Mouse (Mus musculus) MEL (cell line): ENCODE data around the gene Ccdc82. TPM values are rescaled to one million over a fixed set of nuclear protein-coding genes. Genes with fewer than 3 reads are reported as not detected.
A peak's percentile ranks its signal among the peaks of the same experiment; 100 is the strongest.

Experiments
- DNase-seq: peaks from one replicate; pipeline ENCODE4 v3.0.0; 2011; ENCODE audit warnings: low read depth, low spot score
- H3K27ac ChIP-seq: 2 replicates; pipeline ENCODE4 v1.5.1; 2012; ENCODE audit warnings: low read depth, mild to moderate bottlenecking, control low read depth, low read length, moderate library complexity; ENCODE audit not compliant: control insufficient read depth
- H3K27me3 ChIP-seq, 2 experiments: fragments of 150-350 bp in 1 of 2; sonication (generic) in 1 of 2; 2 replicates each; pipeline ENCODE4 v1.6.1; 2012; ENCODE audit warnings: low read length in 2 of 2, mild to moderate bottlenecking in 2 of 2, improper control_type of control experiment in 1 of 2, moderate library complexity in 1 of 2; ENCODE audit not compliant: insufficient read depth in 2 of 2, control insufficient read depth in 1 of 2
- H3K36me3 ChIP-seq, 2 experiments: 2 replicates each; pipeline ENCODE4 v1.6.1; 2012 to 2014; ENCODE audit warnings: low read length in 2 of 2, improper control_type of control experiment in 1 of 2, inconsistent platforms in 1 of 2, mild to moderate bottlenecking in 1 of 2; ENCODE audit not compliant: insufficient read depth in 2 of 2, control insufficient read depth in 1 of 2
- H3K4me1 ChIP-seq, 2 experiments: fragments of 150-350 bp in 1 of 2; sonication (generic) in 1 of 2; 2 replicates each; pipeline ENCODE4 v1.6.1; 2012; ENCODE audit warnings: low read length in 2 of 2, improper control_type of control experiment in 1 of 2, mild to moderate bottlenecking in 1 of 2; ENCODE audit not compliant: insufficient read depth in 2 of 2, control insufficient read depth in 1 of 2
- H3K4me3 ChIP-seq, 2 experiments: fragments of 150-350 bp in 1 of 2; sonication (generic) in 1 of 2; 2 replicates each; pipeline ENCODE4 v1.5.1; 2012; ENCODE audit warnings: low read depth in 2 of 2, low read length in 2 of 2, mild to moderate bottlenecking in 2 of 2, moderate library complexity in 2 of 2, control low read depth in 1 of 2, improper control_type of control experiment in 1 of 2; ENCODE audit not compliant: control insufficient read depth in 1 of 2, insufficient read depth in 1 of 2
- H3K79me2 ChIP-seq: 2 replicates; pipeline ENCODE4 v1.6.1; 2012; ENCODE audit warnings: mild to moderate bottlenecking, low read length, moderate library complexity; ENCODE audit not compliant: control insufficient read depth, poor library complexity, insufficient read depth
- H3K9ac ChIP-seq: 2 replicates; pipeline ENCODE4 v1.6.1; 2012; ENCODE audit warnings: low read depth, mild to moderate bottlenecking, control low read depth, low read length, moderate library complexity; ENCODE audit not compliant: control insufficient read depth, poor library complexity, severe bottlenecking
- H3K9me3 ChIP-seq: fragments of 150-350 bp; sonication (generic); replicated peaks from 2 replicates; pipeline ENCODE4 v1.6.1; 2012; ENCODE audit warnings: mild to moderate bottlenecking, low read length, improper control_type of control experiment, moderate library complexity; ENCODE audit not compliant: insufficient read depth
- BHLHE40 ChIP-seq: IDR thresholded peaks from 2 replicates; pipeline ENCODE4 v1.6.1; 2012; ENCODE audit warnings: low read depth, mild to moderate bottlenecking, inconsistent platforms, low read length, improper control_type of control experiment, borderline replicate concordance
- CHD1 ChIP-seq: IDR thresholded peaks from 2 replicates; pipeline ENCODE4 v1.6.1; 2012; ENCODE audit warnings: low read depth, mild to moderate bottlenecking, inconsistent platforms, low read length, improper control_type of control experiment
- CHD2 ChIP-seq: IDR thresholded peaks from 2 replicates; pipeline ENCODE4 v1.6.1; 2011; ENCODE audit warnings: low read length, improper control_type of control experiment
- CTCF ChIP-seq, 3 experiments: IDR thresholded peaks in 2 of 3; conservative IDR thresholded peaks in 1 of 3; 2 replicates each; pipeline ENCODE4 v1.5.1; 2011 to 2012; ENCODE audit warnings: low read length in 3 of 3, low read depth in 2 of 3, mild to moderate bottlenecking in 2 of 3, improper control_type of control experiment in 1 of 3, inconsistent platforms in 1 of 3, mixed read lengths in 1 of 3, moderate library complexity in 1 of 3; ENCODE audit not compliant: control insufficient read depth in 1 of 3, insufficient read depth in 1 of 3, poor library complexity in 1 of 3, severe bottlenecking in 1 of 3
- E2F4 ChIP-seq: IDR thresholded peaks from 2 replicates; pipeline ENCODE4 v1.6.1; 2011; ENCODE audit warnings: low read depth, low read length, improper control_type of control experiment, borderline replicate concordance
- ELF1 ChIP-seq: IDR thresholded peaks from 2 replicates; pipeline ENCODE4 v1.6.1; 2014; ENCODE audit warnings: low read depth, mild to moderate bottlenecking, inconsistent platforms, low read length, improper control_type of control experiment, moderate library complexity
- ETS1 ChIP-seq: IDR thresholded peaks from 2 replicates; pipeline ENCODE4 v1.6.1; 2012; ENCODE audit warnings: low read depth, mild to moderate bottlenecking, inconsistent platforms, low read length, improper control_type of control experiment, moderate library complexity
- GABPA ChIP-seq: IDR thresholded peaks from 2 replicates; pipeline ENCODE4 v1.6.1; 2012; ENCODE audit warnings: low read depth, mild to moderate bottlenecking, inconsistent platforms, low read length, improper control_type of control experiment, moderate library complexity
- GATA1 ChIP-seq: IDR thresholded peaks from 2 replicates; pipeline ENCODE4 v1.6.1; 2011; ENCODE audit warnings: low read depth, low read length, improper control_type of control experiment
- HCFC1 ChIP-seq: IDR thresholded peaks from 2 replicates; pipeline ENCODE4 v1.6.1; 2012; ENCODE audit warnings: low read depth, mild to moderate bottlenecking, inconsistent platforms, low read length, improper control_type of control experiment, moderate library complexity
- JUND ChIP-seq: IDR thresholded peaks from 2 replicates; pipeline ENCODE4 v1.6.1; 2011; ENCODE audit warnings: low read depth, mild to moderate bottlenecking, improper control_type of control experiment, low read length
- KAT2A ChIP-seq: conservative IDR thresholded peaks from 2 replicates; pipeline ENCODE4 v1.6.1; 2012; ENCODE audit warnings: low read depth, low read length, improper control_type of control experiment, inconsistent platforms
- MAFK ChIP-seq: IDR thresholded peaks from 2 replicates; pipeline ENCODE4 v1.6.1; 2011; ENCODE audit warnings: low read depth, mild to moderate bottlenecking, low read length, improper control_type of control experiment, borderline replicate concordance
- MAX ChIP-seq: IDR thresholded peaks from 2 replicates; pipeline ENCODE4 v1.6.1; 2011; ENCODE audit warnings: low read length, improper control_type of control experiment
- MAZ ChIP-seq: IDR thresholded peaks from 2 replicates; pipeline ENCODE4 v1.6.1; 2012; ENCODE audit warnings: low read depth, mild to moderate bottlenecking, inconsistent platforms, low read length, improper control_type of control experiment
- MEF2A ChIP-seq: IDR thresholded peaks from 2 replicates; pipeline ENCODE4 v1.6.1; 2014; ENCODE audit warnings: low read depth, mild to moderate bottlenecking, inconsistent platforms, low read length, improper control_type of control experiment; ENCODE audit not compliant: poor library complexity, insufficient replicate concordance, severe bottlenecking; ENCODE audit errors: extremely low read depth
- MXI1 ChIP-seq: IDR thresholded peaks from 2 replicates; pipeline ENCODE4 v1.6.1; 2011; ENCODE audit warnings: mild to moderate bottlenecking, low read depth, low read length, improper control_type of control experiment
- MYB ChIP-seq: IDR thresholded peaks from 2 replicates; pipeline ENCODE4 v1.6.1; 2011; ENCODE audit warnings: mild to moderate bottlenecking, low read depth, low read length, improper control_type of control experiment
- MYC ChIP-seq: IDR thresholded peaks from 2 replicates; pipeline ENCODE4 v1.6.1; 2011; ENCODE audit warnings: low read depth, mild to moderate bottlenecking, low read length, improper control_type of control experiment, moderate library complexity
- NRF1 ChIP-seq: IDR thresholded peaks from 2 replicates; pipeline ENCODE4 v1.6.1; 2014; ENCODE audit warnings: low read depth, mild to moderate bottlenecking, inconsistent platforms, low read length, improper control_type of control experiment, moderate library complexity; ENCODE audit not compliant: poor library complexity, insufficient read depth, severe bottlenecking
- POLR2A ChIP-seq, 2 experiments: IDR thresholded peaks; 2 replicates each; pipeline ENCODE4 v1.6.1; 2011 to 2012; ENCODE audit warnings: low read length in 2 of 2, mild to moderate bottlenecking in 2 of 2, control low read depth in 1 of 2, improper control_type of control experiment in 1 of 2, low read depth in 1 of 2, moderate library complexity in 1 of 2; ENCODE audit not compliant: control insufficient read depth in 1 of 2, insufficient read depth in 1 of 2, poor library complexity in 1 of 2
- POLR2AphosphoS2 ChIP-seq: IDR thresholded peaks from 2 replicates; pipeline ENCODE4 v1.6.1; 2011; ENCODE audit warnings: low read length, improper control_type of control experiment
- POLR2AphosphoS5 ChIP-seq: IDR thresholded peaks from 2 replicates; pipeline ENCODE4 v1.6.1; 2012; ENCODE audit warnings: low read depth, borderline replicate concordance, mild to moderate bottlenecking, inconsistent platforms, low read length, moderate library complexity, mixed read lengths
- RAD21 ChIP-seq: IDR thresholded peaks from 2 replicates; pipeline ENCODE4 v1.6.1; 2011; ENCODE audit warnings: mild to moderate bottlenecking, low read depth, low read length, improper control_type of control experiment
- RCOR1 ChIP-seq: IDR thresholded peaks from 2 replicates; pipeline ENCODE4 v1.6.1; 2012; ENCODE audit warnings: low read depth, mild to moderate bottlenecking, inconsistent platforms, low read length, improper control_type of control experiment
- SIN3A ChIP-seq: IDR thresholded peaks from 2 replicates; pipeline ENCODE4 v1.6.1; 2012; ENCODE audit warnings: low read length, improper control_type of control experiment, inconsistent platforms
- SMC3 ChIP-seq: IDR thresholded peaks from 2 replicates; pipeline ENCODE4 v1.6.1; 2011; ENCODE audit warnings: low read depth, low read length, improper control_type of control experiment
- TAL1 ChIP-seq: IDR thresholded peaks from 2 replicates; pipeline ENCODE4 v1.6.1; 2012; ENCODE audit warnings: mild to moderate bottlenecking, inconsistent platforms, low read length, moderate library complexity, mixed read lengths
- TBP ChIP-seq: IDR thresholded peaks from 2 replicates; pipeline ENCODE4 v1.8.0; 2011; ENCODE audit warnings: low read depth, low read length, improper control_type of control experiment
- TCF12 ChIP-seq: IDR thresholded peaks from 2 replicates; pipeline ENCODE4 v1.6.1; 2014; ENCODE audit warnings: low read depth, mild to moderate bottlenecking, inconsistent platforms, low read length, improper control_type of control experiment, moderate library complexity
- UBTF ChIP-seq: IDR thresholded peaks from 2 replicates; pipeline ENCODE4 v1.6.1; 2012; ENCODE audit warnings: low read depth, mild to moderate bottlenecking, inconsistent platforms, low read length, improper control_type of control experiment, moderate library complexity, borderline replicate concordance; ENCODE audit not compliant: insufficient read depth
- USF1 ChIP-seq: IDR thresholded peaks from 2 replicates; pipeline ENCODE4 v1.6.1; 2014; ENCODE audit warnings: low read depth, mild to moderate bottlenecking, inconsistent platforms, low read length, improper control_type of control experiment, moderate library complexity
- USF2 ChIP-seq, 2 experiments: IDR thresholded peaks; 2 replicates each; pipeline ENCODE4 v1.6.1; 2011 to 2012; ENCODE audit warnings: improper control_type of control experiment in 2 of 2, low read length in 2 of 2, borderline replicate concordance in 1 of 2, inconsistent platforms in 1 of 2, low read depth in 1 of 2, mild to moderate bottlenecking in 1 of 2; ENCODE audit not compliant: insufficient read depth in 1 of 2
- ZC3H11A ChIP-seq: IDR thresholded peaks from 2 replicates; pipeline ENCODE4 v1.6.1; 2012; ENCODE audit warnings: low read depth, mild to moderate bottlenecking, inconsistent platforms, low read length, improper control_type of control experiment
- ZKSCAN1 ChIP-seq: IDR thresholded peaks from 2 replicates; pipeline ENCODE4 v1.6.1; 2012; ENCODE audit warnings: low read depth, mild to moderate bottlenecking, inconsistent platforms, low read length, improper control_type of control experiment, moderate library complexity
- ZMIZ1 ChIP-seq: IDR thresholded peaks from 2 replicates; pipeline ENCODE4 v1.6.1; 2012; ENCODE audit warnings: low read depth, mild to moderate bottlenecking, inconsistent platforms, low read length, improper control_type of control experiment, moderate library complexity
- ZNF384 ChIP-seq: IDR thresholded peaks from 2 replicates; pipeline ENCODE4 v1.6.1; 2012; ENCODE audit warnings: low read depth, mild to moderate bottlenecking, inconsistent platforms, low read length, improper control_type of control experiment
- polyA plus RNA-seq, 2 experiments: library from polyadenylated mRNA; stranded (reverse) in 1 of 2; unstranded in 1 of 2; fragments of >175 nt in 1 of 2; fragments of >200 nt in 1 of 2; gene quantifications; 2 replicates each; pipeline versions ENCODE4 v1.2.1 to v1.2.4; 2012; ENCODE audit warnings: low replicate concordance in 2 of 2, low read depth in 1 of 2; ENCODE audit not compliant: insufficient read length in 2 of 2, insufficient read depth in 1 of 2, missing spikeins in 1 of 2
- total RNA-seq: library from RNA; depleted of rRNA; stranded (reverse); fragments of 300-350 nt; gene quantifications from 2 replicates; pipeline ENCODE4 v1.2.3, GENCODE M21; 2012

Gene Ccdc82
- total and polyA plus RNA-seq, 3 experiments, result 8.4 to 79.8 (median 15.0) TPM

GRCm38 (mm10) chr9:13245481-13245880, 1.3 kb upstream of the Ccdc82 start, which contains the start of gene Jrkl:
TSS of gene Jrkl (minus strand) at chr9:13245829.
- Histone ChIP-seq H3K4me1 (peaks cover 10 to 13% of the 10 kb centered on the region in 2 experiments), H3K79me2 (peaks cover 1% of the 10 kb centered on the region), H3K9me3 (no peaks in the 10 kb centered on the region), H3K36me3 (peaks cover 0 to 24% of the 10 kb centered on the region in 2 experiments; a peak in 2 of 4 replicates), H3K27ac (peak within 1 kb of the TSS; percentile 73), H3K27me3 (no peaks in the 10 kb centered on the region), H3K4me3 (peak within 1 kb of the TSS; percentile 74 to 86), H3K9ac (peak within 1 kb of the TSS; percentile 75)
- DNase-seq, result peak; percentile 93
- no peak for TF ChIP-seq CHD2
- TF ChIP-seq ZMIZ1, result no peak
- peak; percentile 43; the same call in 1 of the 2 replicates for TF ChIP-seq MXI1
- TF ChIP-seq ZNF384, result no peak
- 0 out of 2 replicates have a peak, but pooled peaks have one; percentile 1 for TF ChIP-seq ZC3H11A
- TF ChIP-seq MEF2A, result no peak
- no peak for TF ChIP-seq JUND
- no peak for TF ChIP-seq POLR2AphosphoS2
- no peak for TF ChIP-seq KAT2A
- TF ChIP-seq CTCF (IDR thresholded peaks at IDR 0.05 in 2 of 3, conservative IDR thresholded peaks at IDR 0.05 in 1 of 3; ENCODE audit: control insufficient read depth in 1 of 3, insufficient read depth in 1 of 3, low read depth in 2 of 3, low read length in 3 of 3, poor library complexity in 1 of 3, severe bottlenecking in 1 of 3), result no peak
- no peak for TF ChIP-seq MYB
- no peak for TF ChIP-seq MYC
- peak; percentile 20; the same call in 1 of the 2 replicates for TF ChIP-seq TAL1
- no peak for TF ChIP-seq E2F4
- 0 out of 2 replicates have a peak, but pooled peaks have one; percentile 9 for TF ChIP-seq TCF12
- no peak for TF ChIP-seq MAX
- no peak for TF ChIP-seq USF1
- TF ChIP-seq ELF1, result peak; percentile 9; the same call in 1 of the 2 replicates
- no peak for TF ChIP-seq UBTF
- TF ChIP-seq GATA1, result peak; percentile 47; the same call in 1 of the 2 replicates
- no peak; the same call in 1 of the 2 replicates for TF ChIP-seq RAD21
- no peak for TF ChIP-seq TBP
- TF ChIP-seq SIN3A, result peak; percentile 40; the same call in 1 of the 2 replicates
- peak; percentile 21 for TF ChIP-seq SMC3
- TF ChIP-seq CHD1, result no peak
- TF ChIP-seq BHLHE40, result no peak
- no peak; the same call in 1 of the 2 replicates for TF ChIP-seq HCFC1
- TF ChIP-seq USF2 (IDR thresholded peaks at IDR 0.05; ENCODE audit: borderline replicate concordance in 1 of 2, insufficient read depth in 1 of 2, low read depth in 1 of 2, low read length in 2 of 2), result no peak
- no peak for TF ChIP-seq MAZ
- peak; percentile 66; the same call in 1 of the 2 replicates for TF ChIP-seq RCOR1
- no peak for TF ChIP-seq POLR2A (IDR thresholded peaks at IDR 0.05; ENCODE audit: control insufficient read depth in 1 of 2, insufficient read depth in 1 of 2, low read depth in 1 of 2, low read length in 2 of 2, poor library complexity in 1 of 2)
- TF ChIP-seq MAFK, result no peak
- no peak for TF ChIP-seq NRF1
- TF ChIP-seq ETS1, result no peak
- no peak for TF ChIP-seq ZKSCAN1
- no peak for TF ChIP-seq POLR2AphosphoS5
- no peak for TF ChIP-seq GABPA
